Mouse (Mus musculus) hindbrain, embryonic 14.5 days (tissue): ENCODE measurements around the gene Tppp. TPM values are rescaled to one million over a fixed set of nuclear protein-coding genes. Genes with fewer than 3 reads are reported as not detected.
"Not testable (repeated sequence)": the region's sequence is repeated elsewhere in the genome, so short reads cannot be mapped to it uniquely, and the experiment has no call there.

Source experiments
- ATAC-seq: fragments of 200-750 bp; cut with Nextera tagmentation; 2 replicates; pipeline ENCODE4 v1.8.0; 2017; ENCODE audit warnings: moderate number of reproducible peaks, mild to moderate bottlenecking, moderate TSS enrichment, moderate library complexity; ENCODE audit not compliant: low FRiP score
- DNase-seq: peaks from one replicate; pipeline ENCODE4 v3.0.0-alpha.2; 2015; ENCODE audit warnings: low spot score
- H3K27ac ChIP-seq: fragments of 300-500 bp; sonication (generic); 2 replicates; pipeline ENCODE4 v1.5.1; 2014; ENCODE audit warnings: mild to moderate bottlenecking, moderate library complexity
- H3K27me3 ChIP-seq: fragments of 300-500 bp; sonication (generic); 2 replicates; pipeline ENCODE4 v1.6.1; 2014; ENCODE audit warnings: mild to moderate bottlenecking, low read length, mixed read lengths; ENCODE audit not compliant: control insufficient read depth, insufficient read depth
- H3K36me3 ChIP-seq: fragments of 300-500 bp; sonication (generic); replicated peaks from 2 replicates; pipeline ENCODE4 v1.6.1; 2014; ENCODE audit not compliant: control insufficient read depth, insufficient read depth
- H3K4me1 ChIP-seq: fragments of 300-500 bp; sonication (generic); replicated peaks from 2 replicates; pipeline ENCODE4 v1.6.1; 2014; ENCODE audit warnings: antibody characterized with exemption, low read length, mixed read lengths; ENCODE audit not compliant: control insufficient read depth, insufficient read depth
- H3K4me2 ChIP-seq: fragments of 300-500 bp; sonication (generic); replicated peaks from 2 replicates; pipeline ENCODE4 v1.6.1; 2014; ENCODE audit warnings: mild to moderate bottlenecking, moderate library complexity
- H3K4me3 ChIP-seq: fragments of 300-500 bp; sonication (generic); replicated peaks from 2 replicates; pipeline ENCODE4 v1.5.1; 2014; ENCODE audit warnings: mild to moderate bottlenecking, low read length
- H3K9ac ChIP-seq: fragments of 300-500 bp; sonication (generic); 2 replicates; pipeline ENCODE4 v1.6.1; 2014
- H3K9me3 ChIP-seq: fragments of 300-500 bp; sonication (generic); 2 replicates; pipeline ENCODE4 v1.6.1; 2016; ENCODE audit warnings: low read length; ENCODE audit not compliant: control insufficient read depth
- WGBS: fragments of 180-500 bp; shearing (Covaris S2); extraction: QIAGEN DNeasy Blood & Tissue Kit; methylation state at CpG from one replicate; pipeline ENCODE4 v1.1.7; 2014; 5-methylcytosine and 5-hydroxymethylcytosine counted together
- polyA plus RNA-seq: library from polyadenylated mRNA; unstranded; fragments of >200 nt; fragmentation: Nextera tagmentation; extraction: Ambion mirVana; gene quantifications from 2 replicates; pipeline ENCODE4 v1.2.1, GENCODE M21; 2014

The Tppp gene
- polyA plus RNA-seq, 1 experiment from 2014 or later, result 13.4 TPM

- no peak for DNase-seq
- H3K27ac ChIP-seq, result no peak overlapping the region
- WGBS, result 86% methylated on average over 5 of the region's 5 CpGs
- no peaks in the 10 kb centered on the region for H3K9me3 ChIP-seq
- ATAC-seq, result no peak
- H3K36me3 ChIP-seq, result no peaks in the 10 kb centered on the region
- no peak overlapping the region for H3K4me2 ChIP-seq
- no peaks in the 10 kb centered on the region for H3K27me3 ChIP-seq
- no peaks in the 10 kb centered on the region for H3K4me1 ChIP-seq
- H3K9ac ChIP-seq, result no peak overlapping the region
- H3K4me3 ChIP-seq, result no peak overlapping the region
These were observed 17.9 kb upstream of the Tppp start for GRCm38 (mm10) chr13:73991267-73991666.

GRCm38 (mm10) chr13:73996456-73996855, 12.8 kb upstream of the Tppp start:
- no peaks in the 10 kb centered on the region for H3K4me1 ChIP-seq
- H3K36me3 ChIP-seq, result no peaks in the 10 kb centered on the region
- no peaks in the 10 kb centered on the region for H3K27me3 ChIP-seq
- no peak for DNase-seq
- 81% methylated on average over 4 of the region's 4 CpGs for WGBS
- no peaks in the 10 kb centered on the region for H3K9me3 ChIP-seq
- no peak overlapping the region for H3K27ac ChIP-seq
- H3K4me3 ChIP-seq, result no peak overlapping the region
- H3K9ac ChIP-seq, result no peak overlapping the region
- H3K4me2 ChIP-seq, result no peak overlapping the region
- ATAC-seq, result no peak

GRCm38 (mm10) chr13:74000519-74000918, 8.7 kb upstream of the Tppp start:
- H3K4me1 ChIP-seq, result no peaks in the 10 kb centered on the region
- DNase-seq (no peak), ATAC-seq (no peak)
- no peaks in the 10 kb centered on the region for H3K9me3 ChIP-seq
- no peaks in the 10 kb centered on the region for H3K27me3 ChIP-seq
- H3K4me3 ChIP-seq, result no peak overlapping the region
- no peak overlapping the region for H3K9ac ChIP-seq
- no peak overlapping the region for H3K4me2 ChIP-seq
- no peaks in the 10 kb centered on the region for H3K36me3 ChIP-seq
- H3K27ac ChIP-seq, result no peak overlapping the region

GRCm38 (mm10) chr13:74000961-74001360, 8.2 kb upstream of the Tppp start:
- H3K9me3 ChIP-seq, result no peaks in the 10 kb centered on the region
- H3K27me3 ChIP-seq, result no peaks in the 10 kb centered on the region
- DNase-seq (no peak), ATAC-seq (no peak)
- no peak overlapping the region for H3K4me2 ChIP-seq
- no peaks in the 10 kb centered on the region for H3K4me1 ChIP-seq
- 83% methylated on average over 6 of the region's 6 CpGs for WGBS
- no peak overlapping the region for H3K9ac ChIP-seq
- H3K4me3 ChIP-seq, result no peak overlapping the region
- H3K27ac ChIP-seq, result no peak overlapping the region
- no peaks in the 10 kb centered on the region for H3K36me3 ChIP-seq

GRCm38 (mm10) chr13:74001492-74001891, 7.7 kb upstream of the Tppp start:
- no peak overlapping the region for H3K9ac ChIP-seq

GRCm38 (mm10) chr13:74006881-74007280, 2.3 kb upstream of the Tppp start:
- not testable (repeated sequence) for H3K9me3 ChIP-seq, H3K36me3 ChIP-seq, H3K27me3 ChIP-seq, H3K4me3 ChIP-seq, H3K9ac ChIP-seq, ATAC-seq, DNase-seq, H3K4me2 ChIP-seq, H3K27ac ChIP-seq
- 91% methylated on average over 4 of the region's 4 CpGs for WGBS
- H3K4me1 ChIP-seq, result peaks cover 11% of the 10 kb centered on the region

More at GRCm38 (mm10) chr13:74001492-74001891, 7.7 kb upstream of the Tppp start:
- Histone ChIP-seq H3K9me3 (no peaks in the 10 kb centered on the region), H3K4me3 (no peak overlapping the region), H3K4me1 (no peaks in the 10 kb centered on the region), H3K27ac (no peak overlapping the region), H3K27me3 (no peaks in the 10 kb centered on the region), H3K36me3 (no peaks in the 10 kb centered on the region), H3K4me2 (no peak overlapping the region)
- DNase-seq, result no peak
- no peak for ATAC-seq
- WGBS, result 83% methylated on average over 4 of the region's 4 CpGs

- Histone ChIP-seq H3K4me3 (peak overlapping the region; percentile 55; the same call in 1 of the 2 replicates), H3K4me1 (peaks cover 11% of the 10 kb centered on the region)
- not testable (repeated sequence) for H3K4me2 ChIP-seq, H3K27me3 ChIP-seq, H3K36me3 ChIP-seq, DNase-seq, ATAC-seq, H3K9ac ChIP-seq, H3K27ac ChIP-seq, H3K9me3 ChIP-seq
- 85% methylated on average over 2 of the region's 2 CpGs for WGBS
These were observed 991 bp upstream of the Tppp start for GRCm38 (mm10) chr13:74008216-74008615.

GRCm38 (mm10) chr13:74009791-74010614, 796 bp downstream of the Tppp start:
- peaks cover 11% of the 10 kb centered on the region for H3K4me1 ChIP-seq

GRCm38 (mm10) chr13:74010678-74011077, 1.5 kb downstream of the Tppp start:
- Histone ChIP-seq H3K27me3 (peaks cover 4% of the 10 kb centered on the region; the same call in 1 of the 2 replicates), H3K4me2 (peak overlapping the region; percentile 80), H3K36me3 (no peaks in the 10 kb centered on the region), H3K9me3 (no peaks in the 10 kb centered on the region), H3K4me3 (peak overlapping the region; percentile 55), H3K9ac (peak overlapping the region; percentile 59), H3K27ac (peak overlapping the region; percentile 77), H3K4me1 (peaks cover 15% of the 10 kb centered on the region)
- DNase-seq, result peak; percentile 51
- WGBS, result 13% methylated on average over 3 of the region's 3 CpGs
- ATAC-seq, result peak; percentile 43; the same call in 1 of the 2 replicates

More at GRCm38 (mm10) chr13:74009791-74010614, 796 bp downstream of the Tppp start:
- no peaks in the 10 kb centered on the region for H3K9me3 ChIP-seq
- no peaks in the 10 kb centered on the region for H3K36me3 ChIP-seq
- H3K27ac ChIP-seq, result peak overlapping the region; percentile 77
- peaks cover 4% of the 10 kb centered on the region; the same call in 1 of the 2 replicates for H3K27me3 ChIP-seq
- H3K4me3 ChIP-seq, result peak overlapping the region; percentile 55
- DNase-seq (peak; percentile 89), ATAC-seq (peak; percentile 79)
- peak overlapping the region; percentile 80 for H3K4me2 ChIP-seq
- H3K9ac ChIP-seq, result peak overlapping the region; percentile 59
- WGBS, result under 1% methylated on average over 55 of the region's 55 CpGs
